Mouse (Mus musculus): ENCODE results near the gene Pnkd. TPM values are rescaled to one million over a fixed set of nuclear protein-coding genes. Genes with fewer than 3 reads are reported as not detected.

Gene Pnkd
- polyA plus RNA-seq, 1 experiment from 2014 or later, result 104 TPM

DNA sequence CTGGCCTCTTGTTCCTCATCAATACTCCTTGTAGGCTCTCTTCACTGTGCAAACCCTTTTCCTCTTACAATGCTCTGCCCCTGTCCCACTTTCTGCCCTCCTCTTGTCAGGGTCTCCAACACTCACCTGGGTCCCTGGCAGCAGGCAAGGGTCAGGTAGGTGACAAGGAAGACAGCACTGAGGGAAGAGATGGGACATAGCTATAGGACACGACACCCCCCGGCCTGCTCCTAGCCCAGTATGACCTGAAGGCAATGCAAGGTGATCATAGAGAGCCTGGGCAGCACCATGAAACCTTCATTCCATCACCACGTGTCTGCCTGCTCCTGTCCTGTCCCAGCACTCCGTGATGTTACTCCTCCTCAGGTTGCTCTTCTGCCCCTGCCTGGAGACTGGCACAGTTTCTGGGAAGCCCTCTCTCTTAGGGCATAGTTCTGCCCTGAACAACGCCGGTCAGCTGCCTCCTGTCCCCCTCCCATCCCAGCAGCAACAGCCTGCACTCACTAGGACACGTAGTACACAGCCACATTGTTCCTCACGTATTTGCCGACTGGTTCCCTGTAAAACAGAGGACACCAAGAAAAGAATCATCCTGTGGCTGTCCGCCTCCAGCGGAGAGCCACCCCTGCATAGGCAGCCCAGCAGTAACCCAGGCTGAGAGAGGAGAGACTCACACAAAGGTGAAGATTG lies 7.7 kb downstream of the Pnkd start:
- peaks cover 61% of the 10 kb centered on the region for H3K36me3 ChIP-seq
- no peak for ATAC-seq (ENCODE audit: insufficient number of reproducible peaks, low FRiP score, low TSS enrichment, low read depth)
- WGBS, result 86% methylated on average over 11 of the region's 11 CpGs
- no peak overlapping the region for H3K27ac ChIP-seq
- peaks cover 52% of the 10 kb centered on the region for H3K4me1 ChIP-seq
- no peaks in the 10 kb centered on the region for H3K27me3 ChIP-seq
- H3K4me3 ChIP-seq, result no peak overlapping the region
- no peak overlapping the region for H3K9ac ChIP-seq
- no peak overlapping the region for H3K4me2 ChIP-seq
- no peaks in the 10 kb centered on the region for H3K9me3 ChIP-seq

GRCm38 (mm10) chr1:74293306-74293960 lies 8.7 kb downstream of the Pnkd start:
- no peak overlapping the region for H3K27ac ChIP-seq
- H3K4me2 ChIP-seq, result no peak overlapping the region
- H3K9ac ChIP-seq, result no peak overlapping the region
- no peak overlapping the region for H3K4me3 ChIP-seq
- no peaks in the 10 kb centered on the region for H3K9me3 ChIP-seq
- no peaks in the 10 kb centered on the region for H3K27me3 ChIP-seq
- H3K4me1 ChIP-seq, result peaks cover 56% of the 10 kb centered on the region
- ATAC-seq (ENCODE audit: insufficient number of reproducible peaks, low FRiP score, low TSS enrichment, low read depth), result no peak
- 84% methylated on average over 8 of the region's 8 CpGs for whole genome bisulfite sequencing
- peaks cover 56% of the 10 kb centered on the region for H3K36me3 ChIP-seq

DNA sequence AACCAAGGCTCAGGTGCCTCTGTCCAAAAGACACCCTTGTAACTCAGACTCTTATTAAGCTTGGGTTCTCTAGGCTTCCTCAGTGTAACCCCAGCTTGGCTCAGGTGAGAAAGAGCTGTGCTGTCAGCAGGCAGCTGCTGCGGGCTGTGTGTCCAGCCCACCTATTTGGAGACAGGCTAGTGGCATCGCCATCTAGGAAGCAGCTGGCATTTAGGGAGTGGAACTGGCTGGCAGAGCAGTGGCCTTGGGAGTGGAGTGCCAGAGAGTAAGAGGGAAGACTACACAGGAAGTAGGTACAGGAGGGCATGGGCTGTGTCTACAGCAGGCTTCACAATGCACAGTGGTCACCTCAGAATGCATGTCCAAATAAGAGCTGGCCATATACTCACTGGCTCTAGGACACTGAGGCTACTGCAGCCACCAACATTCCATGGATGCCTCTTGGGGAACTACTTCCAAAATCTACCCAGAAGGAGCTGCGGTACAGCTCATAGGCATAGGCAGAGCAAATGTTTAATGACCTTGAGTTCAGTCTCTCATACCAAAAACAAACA lies 9.4 kb downstream of the Pnkd start:
- peaks cover 49% of the 10 kb centered on the region for H3K36me3 ChIP-seq
- H3K9ac ChIP-seq, result no peak overlapping the region
- H3K9me3 ChIP-seq, result no peaks in the 10 kb centered on the region
- peaks cover 58% of the 10 kb centered on the region for H3K4me1 ChIP-seq
- no peaks in the 10 kb centered on the region for H3K27me3 ChIP-seq
- H3K27ac ChIP-seq, result peak overlapping the region; percentile 34; the same call in 1 of the 2 replicates
- WGBS, result 86% methylated on average over 3 of the region's 3 CpGs
- ATAC-seq (ENCODE audit: insufficient number of reproducible peaks, low FRiP score, low TSS enrichment, low read depth), result no peak
- no peak overlapping the region for H3K4me3 ChIP-seq
- H3K4me2 ChIP-seq, result no peak overlapping the region

DNA sequence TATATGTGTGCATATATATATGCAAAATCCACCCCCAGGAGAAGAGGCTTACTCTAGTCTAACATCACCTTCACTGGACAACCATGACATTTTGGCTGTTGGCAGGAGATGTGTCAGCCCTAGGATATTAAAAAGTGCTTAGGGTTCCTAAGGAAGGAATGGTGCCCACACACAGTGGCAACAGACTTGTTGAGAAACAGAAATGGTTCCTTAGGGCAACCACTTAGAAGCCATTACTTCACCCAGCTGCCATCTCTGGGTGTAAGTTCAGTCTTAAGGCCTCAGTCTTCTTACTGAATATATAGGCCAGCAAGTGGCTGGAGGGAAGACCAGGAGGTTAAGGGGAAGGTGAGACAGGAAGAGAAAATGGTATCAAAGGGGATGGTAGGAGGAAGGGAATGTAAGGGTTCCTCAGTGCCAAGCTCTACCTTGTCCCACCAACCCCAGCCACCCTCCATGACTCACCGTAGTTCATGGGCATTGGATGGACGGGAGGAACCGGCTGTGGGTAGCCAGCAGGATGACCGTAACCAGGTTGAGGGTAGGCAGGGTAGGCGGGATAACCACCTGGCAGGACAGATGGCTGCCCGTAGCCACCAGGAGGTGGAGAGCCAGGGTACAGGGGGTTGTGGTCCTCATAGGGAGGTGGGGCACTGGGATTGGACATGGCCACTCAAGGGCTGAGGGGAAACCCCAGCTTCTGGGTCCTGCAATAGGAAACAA lies 10.2 kb downstream of the Pnkd start:
- no peak for ATAC-seq (ENCODE audit: insufficient number of reproducible peaks, low FRiP score, low TSS enrichment, low read depth)
- peaks cover 42% of the 10 kb centered on the region for H3K36me3 ChIP-seq
- H3K4me1 ChIP-seq, result peaks cover 59% of the 10 kb centered on the region
- H3K27me3 ChIP-seq, result no peaks in the 10 kb centered on the region
- 89% methylated on average over 6 of the region's 6 CpGs for WGBS
- H3K4me2 ChIP-seq, result peak overlapping the region; percentile 37
- no peak overlapping the region for H3K9ac ChIP-seq
- peak overlapping the region; percentile 97 for H3K27ac ChIP-seq
- no peaks in the 10 kb centered on the region for H3K9me3 ChIP-seq
- no peak overlapping the region for H3K4me3 ChIP-seq

DNA sequence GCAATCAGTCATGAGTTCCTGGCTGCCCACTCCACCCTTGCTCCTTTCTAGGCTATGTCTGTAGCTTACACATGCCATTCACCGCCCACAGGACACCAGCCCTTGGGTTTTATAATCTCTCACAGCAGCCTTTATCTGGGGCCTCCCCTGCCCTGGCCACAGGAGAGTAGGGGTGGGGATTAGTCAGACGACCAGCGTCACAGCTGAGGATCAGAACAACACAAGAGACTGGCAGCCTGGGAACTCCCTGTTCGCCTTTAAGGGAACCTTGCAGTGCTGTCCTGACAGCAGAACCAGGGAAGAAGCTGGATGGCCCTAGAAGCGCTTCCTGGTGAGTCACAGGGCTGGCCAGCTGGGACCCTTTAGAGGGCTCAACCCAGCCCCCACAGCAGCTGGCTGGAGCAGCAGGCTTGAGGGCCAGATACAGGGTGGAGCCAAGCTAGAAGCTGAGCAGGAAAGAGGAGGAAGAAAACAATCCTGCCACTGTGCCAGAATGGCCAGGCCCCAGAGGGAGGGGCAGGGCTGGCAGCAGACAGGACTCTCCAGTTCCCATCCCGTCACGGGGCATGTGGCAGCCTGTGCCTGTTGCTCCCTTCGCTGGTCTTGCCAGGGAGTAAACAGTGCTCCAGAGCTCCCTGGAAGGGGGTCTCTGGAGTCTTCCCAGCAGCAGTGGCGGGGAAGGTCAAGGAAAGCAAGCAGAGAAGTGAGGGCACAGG lies 10.9 kb downstream of the Pnkd start:
- 11% methylated on average over 9 of the region's 9 CpGs for WGBS

GRCm38 (mm10) chr1:74296477-74296876 lies 11.7 kb downstream of the Pnkd start:
- WGBS, result 41% methylated on average over 6 of the region's 6 CpGs
- Histone ChIP-seq H3K9me3 (no peaks in the 10 kb centered on the region), H3K9ac (no peak overlapping the region), H3K36me3 (peaks cover 29% of the 10 kb centered on the region), H3K4me1 (peaks cover 62% of the 10 kb centered on the region), H3K27me3 (no peaks in the 10 kb centered on the region), H3K4me3 (no peak overlapping the region), H3K4me2 (peak overlapping the region; percentile 37), H3K27ac (peak overlapping the region; percentile 97)
- no peak for ATAC-seq (ENCODE audit: insufficient number of reproducible peaks, low FRiP score, low TSS enrichment, low read depth)

More for the DNA sequence above, 10.9 kb downstream of the Pnkd start:
- no peaks in the 10 kb centered on the region for H3K27me3 ChIP-seq
- ATAC-seq (ENCODE audit: insufficient number of reproducible peaks, low FRiP score, low TSS enrichment, low read depth), result peak; percentile 87
- H3K36me3 ChIP-seq, result peaks cover 35% of the 10 kb centered on the region
- no peak overlapping the region for H3K9ac ChIP-seq
- H3K27ac ChIP-seq, result peak overlapping the region; percentile 97
- peak overlapping the region; percentile 19 for H3K4me3 ChIP-seq
- no peaks in the 10 kb centered on the region for H3K9me3 ChIP-seq
- H3K4me1 ChIP-seq, result peaks cover 56% of the 10 kb centered on the region
- H3K4me2 ChIP-seq, result peak overlapping the region; percentile 37

DNA sequence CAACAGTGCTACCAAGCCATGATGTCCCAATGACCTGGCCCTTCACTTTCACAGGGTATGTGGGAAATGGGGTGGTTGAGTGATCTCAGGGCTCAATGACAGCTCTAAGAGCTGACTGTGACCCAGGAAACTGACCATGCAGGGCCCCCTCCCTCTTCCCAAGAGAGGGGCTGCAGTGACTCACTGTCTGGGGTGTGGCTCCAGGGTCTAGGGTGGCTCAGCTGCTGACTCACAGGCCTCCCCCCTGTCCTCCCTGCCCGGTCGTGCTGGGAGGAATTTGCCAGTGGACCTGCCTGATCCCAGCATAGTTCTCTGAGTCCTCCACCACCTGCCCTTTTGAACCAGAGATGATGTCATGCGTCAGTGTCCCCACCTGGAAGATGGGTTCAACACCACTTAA lies 12.5 kb downstream of the Pnkd start:
- no peaks in the 10 kb centered on the region for H3K9me3 ChIP-seq
- H3K4me3 ChIP-seq, result no peak overlapping the region
- peak overlapping the region; percentile 97 for H3K27ac ChIP-seq
- no peak for ATAC-seq (ENCODE audit: insufficient number of reproducible peaks, low FRiP score, low TSS enrichment, low read depth)
- H3K4me1 ChIP-seq, result peaks cover 70% of the 10 kb centered on the region
- no peak overlapping the region for H3K4me2 ChIP-seq
- no peak overlapping the region for H3K9ac ChIP-seq
- WGBS, result 49% methylated on average over 3 of the region's 3 CpGs
- H3K27me3 ChIP-seq, result no peaks in the 10 kb centered on the region
- H3K36me3 ChIP-seq, result peaks cover 21% of the 10 kb centered on the region

DNA sequence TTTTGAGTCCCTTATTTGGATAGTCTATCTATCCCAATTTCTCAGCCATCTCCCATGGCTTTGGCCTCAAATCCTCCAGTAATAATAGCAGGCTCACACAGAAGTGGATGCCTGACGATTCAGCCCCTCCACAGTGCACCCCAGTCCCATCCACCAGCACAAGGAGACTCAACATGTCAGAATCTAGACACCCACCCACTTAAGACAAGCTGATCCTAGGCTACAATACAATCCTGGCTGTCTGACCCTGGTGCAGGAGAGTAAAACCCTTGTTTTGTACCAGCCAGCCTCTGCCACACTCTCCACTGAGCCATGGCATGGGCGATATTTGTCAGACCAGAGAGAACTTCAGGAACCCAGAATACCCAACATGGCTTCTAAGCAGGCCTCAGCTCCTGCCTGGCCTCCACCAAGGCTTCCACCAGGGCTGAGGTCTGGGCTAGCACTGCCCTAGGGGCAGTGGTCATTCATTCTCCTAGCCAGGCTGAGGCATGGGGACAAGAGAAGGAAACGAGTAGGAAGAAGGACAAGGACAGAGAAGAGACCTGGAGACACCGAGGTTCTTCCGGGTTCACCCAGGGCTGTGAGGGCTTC lies 13.5 kb downstream of the Pnkd start:
- H3K4me2 ChIP-seq, result no peak overlapping the region
- H3K4me3 ChIP-seq, result no peak overlapping the region
- no peaks in the 10 kb centered on the region for H3K27me3 ChIP-seq
- H3K27ac ChIP-seq, result peak overlapping the region; percentile 97
- H3K36me3 ChIP-seq, result peaks cover 11% of the 10 kb centered on the region
- no peaks in the 10 kb centered on the region for H3K9me3 ChIP-seq
- no peak overlapping the region for H3K9ac ChIP-seq
- H3K4me1 ChIP-seq, result peaks cover 78% of the 10 kb centered on the region
- WGBS, result 80% methylated on average over 5 of the region's 5 CpGs
- no peak for ATAC-seq (ENCODE audit: insufficient number of reproducible peaks, low FRiP score, low TSS enrichment, low read depth)

DNA sequence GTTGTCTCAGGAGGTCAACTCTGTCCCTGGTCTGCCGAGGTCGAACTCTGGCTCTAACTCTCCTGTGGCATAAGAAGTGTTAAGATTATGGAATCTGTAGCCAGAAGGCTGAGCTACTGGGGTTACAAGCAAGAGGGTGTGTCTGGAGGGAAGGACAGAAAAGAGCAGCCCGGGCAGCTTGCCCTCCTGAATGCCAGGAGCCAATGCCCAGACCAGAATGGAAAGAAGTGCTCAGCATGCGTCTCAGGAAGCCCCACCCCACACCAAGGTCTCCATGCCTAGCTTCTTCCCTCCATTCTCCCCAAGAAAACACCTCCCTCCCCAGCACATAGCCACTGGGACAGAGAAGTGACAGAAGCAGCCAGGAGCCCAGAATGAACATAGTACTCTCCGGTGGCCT lies 14.3 kb downstream of the Pnkd start:
- peaks cover 3% of the 10 kb centered on the region; the same call in 1 of the 2 replicates for H3K36me3 ChIP-seq
- H3K9ac ChIP-seq, result no peak overlapping the region
- H3K9me3 ChIP-seq, result no peaks in the 10 kb centered on the region
- no peak overlapping the region for H3K4me2 ChIP-seq
- H3K27ac ChIP-seq, result peak overlapping the region; percentile 97
- 44% methylated on average over 5 of the region's 5 CpGs for WGBS
- H3K4me1 ChIP-seq, result peaks cover 78% of the 10 kb centered on the region
- H3K27me3 ChIP-seq, result no peaks in the 10 kb centered on the region
- ATAC-seq (ENCODE audit: insufficient number of reproducible peaks, low FRiP score, low TSS enrichment, low read depth), result no peak
- H3K4me3 ChIP-seq, result no peak overlapping the region

DNA sequence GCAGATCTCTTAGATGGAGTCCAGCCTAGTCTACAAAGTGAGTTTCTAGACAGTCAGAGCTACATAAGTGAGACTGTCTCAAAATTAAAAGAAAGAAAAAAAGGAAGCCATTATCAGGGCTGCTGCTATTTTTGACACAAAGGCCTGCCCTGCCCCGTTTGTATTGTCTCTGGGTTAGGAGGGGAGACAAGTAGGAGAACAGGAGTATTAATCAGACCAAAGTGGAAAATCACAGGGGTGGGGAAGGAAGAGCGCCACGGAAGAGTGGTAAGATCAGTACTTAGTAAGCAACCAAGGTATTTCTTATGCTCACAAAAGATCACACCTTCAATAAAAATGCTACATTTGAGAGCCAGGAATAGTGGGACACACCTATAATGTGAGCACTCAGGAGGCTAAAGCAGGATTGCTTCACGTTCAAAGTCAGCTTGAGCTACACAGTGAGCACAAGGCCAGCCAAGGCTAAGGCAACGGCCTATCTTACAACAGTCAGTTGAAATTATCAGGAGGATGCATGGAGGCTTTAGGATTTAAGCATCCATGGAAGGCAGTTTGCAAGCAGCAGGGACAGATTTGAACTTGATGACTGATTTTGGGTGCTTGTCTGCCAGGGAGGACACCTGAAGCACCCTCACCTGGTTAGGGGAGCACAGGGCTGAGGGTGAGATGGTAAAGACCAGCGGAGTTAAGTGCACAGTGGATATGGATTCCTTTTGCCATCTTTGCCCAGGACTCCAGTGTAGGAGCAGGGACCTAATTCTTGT lies 15.8 kb downstream of the Pnkd start:
- Histone ChIP-seq H3K4me3 (no peak overlapping the region), H3K27ac (peak overlapping the region; percentile 30; the same call in 1 of the 2 replicates), H3K36me3 (no peaks in the 10 kb centered on the region), H3K4me2 (no peak overlapping the region), H3K9ac (no peak overlapping the region), H3K9me3 (no peaks in the 10 kb centered on the region), H3K4me1 (peaks cover 70% of the 10 kb centered on the region), H3K27me3 (no peaks in the 10 kb centered on the region)
- 75% methylated on average over 6 of the region's 6 CpGs for WGBS
- no peak for ATAC-seq (ENCODE audit: insufficient number of reproducible peaks, low FRiP score, low TSS enrichment, low read depth)

Measured in limb, embryonic 15.5 days (tissue).